Mouse (Mus musculus) ES-E14 (cell line): ENCODE measurements around the gene Srcin1.

ENCODE experiments used
- CHD2 ChIP-seq: IDR thresholded peaks from 2 replicates; pipeline ENCODE4 v1.6.1; 2014; ENCODE audit warnings: mild to moderate bottlenecking, low read depth, low read length, inconsistent platforms
- ZC3H11A ChIP-seq: IDR thresholded peaks from 2 replicates; pipeline ENCODE4 v1.6.1; 2012; ENCODE audit warnings: low read depth, mild to moderate bottlenecking, inconsistent platforms, low read length, borderline replicate concordance
- ZNF384 ChIP-seq: IDR thresholded peaks from 2 replicates; pipeline ENCODE4 v1.6.1; 2012; ENCODE audit warnings: low read depth, low read length, inconsistent platforms

- TF ChIP-seq ZNF384 (no peak), ZC3H11A (no peak), CHD2 (no peak)
These were observed 23.8 kb downstream of the Srcin1 start for GRCm38 (mm10) chr11:97552151-97552550.
